Mouse (Mus musculus): Measurements from ENCODE around the gene Pgls.

Gene Pgls

DNA sequence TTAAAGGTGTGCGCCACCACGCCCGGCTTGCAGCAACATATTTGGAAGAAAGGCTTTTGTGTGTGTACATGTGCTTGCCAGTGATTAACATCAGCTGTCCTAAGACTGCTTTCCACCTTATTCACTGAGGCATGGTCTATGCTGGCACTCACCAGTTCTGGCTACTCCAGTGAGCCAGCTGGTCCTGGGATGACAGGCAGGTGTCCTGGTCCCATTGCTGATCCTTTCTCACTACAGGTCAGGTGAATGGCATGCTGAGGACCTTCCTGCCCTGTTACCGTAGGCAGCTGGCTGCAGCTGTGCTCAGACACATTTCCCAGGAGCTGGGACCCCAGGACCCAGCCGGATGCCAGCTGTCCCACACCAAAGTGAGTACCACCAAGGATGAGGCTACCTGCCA, 6.9 kb downstream of the Pgls start:
- DNase-seq (ENCODE audit: low read depth, low spot score), result no peak

DNA sequence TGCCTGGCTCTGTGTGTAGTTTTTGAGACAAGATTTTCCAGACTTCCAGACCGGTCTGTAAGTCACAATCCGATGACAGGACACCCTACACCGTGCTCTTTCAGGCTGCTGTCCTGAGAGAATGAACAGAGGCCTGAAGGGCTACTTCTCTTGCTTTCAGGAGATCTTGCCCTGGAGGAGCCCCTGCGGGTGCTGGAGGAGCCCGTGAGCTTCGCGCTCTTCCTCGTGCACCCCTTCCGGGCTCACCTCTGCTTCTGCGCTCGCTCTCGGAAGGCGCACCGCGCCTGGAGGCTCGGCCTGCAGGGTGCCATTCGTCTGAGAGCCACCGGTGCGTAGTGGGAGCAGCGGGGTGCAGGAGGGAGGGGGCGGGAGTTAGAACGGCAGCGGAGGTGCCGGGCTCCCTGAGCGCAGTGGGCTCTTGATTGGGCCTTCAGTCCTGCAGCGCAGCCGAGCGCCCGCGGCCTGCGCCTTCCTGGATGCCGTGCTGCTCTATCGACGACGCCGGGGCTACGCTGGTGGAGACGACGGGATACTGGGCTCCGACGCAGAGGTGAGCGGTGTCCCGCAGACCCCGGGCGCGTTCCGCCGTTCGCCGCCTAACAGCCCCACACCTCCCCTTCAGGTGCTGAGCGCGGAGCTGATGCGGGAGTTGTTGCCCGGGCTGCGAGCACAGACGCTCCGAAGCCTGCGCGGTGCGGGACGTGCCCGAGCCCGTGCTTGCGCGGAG, 10.1 kb downstream of the Pgls start:
- DNase-seq (ENCODE audit: low read depth, low spot score), result peak; percentile 60

DNA sequence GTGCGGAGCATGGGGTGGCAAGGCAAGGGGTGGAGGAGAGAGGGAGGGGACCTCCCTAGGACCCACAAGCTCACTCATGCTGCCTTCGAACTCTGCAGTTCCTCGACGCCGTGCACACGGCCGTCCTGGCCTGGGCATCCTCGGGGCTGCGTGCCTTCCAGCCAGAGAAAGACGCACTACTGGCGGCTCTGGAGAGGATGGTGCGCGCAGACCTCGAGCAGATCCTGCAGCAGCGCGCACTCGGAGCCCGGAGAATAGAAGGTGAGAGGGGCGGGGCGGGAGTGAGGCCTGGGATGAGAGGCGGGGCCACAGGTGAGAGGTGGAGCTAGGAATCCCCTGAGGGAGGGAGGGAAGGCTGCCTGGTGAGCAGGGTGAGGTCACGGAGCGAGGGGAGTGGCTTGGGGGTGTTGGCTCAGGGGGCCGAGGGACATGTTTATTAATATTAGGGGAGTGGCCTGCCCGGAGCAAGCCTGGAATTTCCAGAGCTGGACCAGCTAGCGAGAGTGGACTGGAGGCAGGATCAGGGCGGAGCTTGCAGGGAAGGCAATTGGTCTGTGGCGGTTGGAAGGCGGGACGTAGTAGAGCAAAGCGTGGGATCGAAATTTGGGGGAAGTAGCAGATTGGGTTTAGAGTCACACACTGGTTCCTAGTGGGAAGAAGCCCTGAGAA, 10.8 kb downstream of the Pgls start:
- DNase-seq (ENCODE audit: low read depth, low spot score), result peak; percentile 93

DNA sequence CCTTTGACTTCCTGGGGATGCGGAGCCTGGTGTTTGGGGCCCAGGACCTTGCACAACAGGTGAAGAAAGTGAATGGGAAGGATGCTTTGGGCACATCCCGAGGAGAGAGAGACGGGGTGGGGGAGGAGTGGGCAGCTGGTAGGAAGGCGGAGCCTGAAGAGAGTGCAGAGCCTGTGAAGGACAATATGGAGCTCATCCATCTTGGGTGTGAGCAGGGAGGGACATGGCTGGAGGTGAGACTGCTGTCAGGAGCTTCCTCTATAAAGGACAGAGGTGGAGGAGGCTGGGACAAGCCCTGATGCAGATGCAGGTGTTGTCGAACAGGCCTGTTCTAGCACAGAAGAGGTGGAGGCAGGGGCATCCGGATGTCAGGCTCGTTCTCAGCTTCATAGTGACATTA, 12.0 kb downstream of the Pgls start:
- DNase-seq (ENCODE audit: low read depth, low spot score), result no peak

DNA sequence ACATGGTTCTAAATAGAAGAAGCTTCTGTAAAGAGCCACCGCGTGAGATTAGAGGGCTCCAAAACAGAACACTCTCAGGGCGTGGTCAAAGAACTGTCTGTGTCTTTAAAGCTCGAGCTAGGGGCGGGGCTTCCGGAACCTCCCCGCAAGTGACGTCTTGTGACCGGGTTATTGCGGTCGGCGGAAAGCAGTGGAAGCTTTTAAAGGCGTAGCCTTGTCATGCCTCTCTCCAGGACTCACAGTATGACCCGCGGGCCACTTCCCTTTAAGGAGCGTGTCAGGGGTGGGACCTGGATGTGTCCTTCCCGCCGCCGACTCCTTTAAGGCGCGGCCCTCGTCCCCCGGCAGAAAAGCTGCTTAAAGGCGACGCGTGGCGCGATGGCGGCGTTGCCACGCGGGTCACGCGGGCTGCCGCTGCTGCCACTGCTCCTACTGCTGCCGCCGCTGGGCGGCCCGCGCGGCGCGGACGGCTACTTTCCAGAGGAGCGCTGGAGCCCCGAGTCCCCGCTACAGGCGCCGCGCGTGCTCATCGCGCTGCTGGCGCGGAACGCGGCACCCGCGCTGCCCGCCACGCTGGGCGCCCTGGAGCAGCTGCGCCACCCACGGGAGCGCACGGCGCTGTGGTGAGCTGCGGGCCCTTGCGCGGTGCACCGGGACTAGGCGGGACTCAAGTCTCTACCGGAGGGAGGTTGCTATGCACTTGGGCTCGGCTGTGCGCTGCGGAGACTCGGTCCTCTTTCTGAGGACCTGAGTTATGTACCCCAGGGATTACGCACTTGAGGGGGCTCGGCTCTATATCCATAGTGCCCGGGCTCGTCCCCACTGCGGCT, 19.1 kb downstream of the Pgls start, which contains the start of gene Colgalt1:
Colgalt1 (plus strand) TSS at position 177 of the 830 bp plus-strand sequence.
- peak; percentile 100 for DNase-seq (ENCODE audit: low read depth, low spot score)

DNA sequence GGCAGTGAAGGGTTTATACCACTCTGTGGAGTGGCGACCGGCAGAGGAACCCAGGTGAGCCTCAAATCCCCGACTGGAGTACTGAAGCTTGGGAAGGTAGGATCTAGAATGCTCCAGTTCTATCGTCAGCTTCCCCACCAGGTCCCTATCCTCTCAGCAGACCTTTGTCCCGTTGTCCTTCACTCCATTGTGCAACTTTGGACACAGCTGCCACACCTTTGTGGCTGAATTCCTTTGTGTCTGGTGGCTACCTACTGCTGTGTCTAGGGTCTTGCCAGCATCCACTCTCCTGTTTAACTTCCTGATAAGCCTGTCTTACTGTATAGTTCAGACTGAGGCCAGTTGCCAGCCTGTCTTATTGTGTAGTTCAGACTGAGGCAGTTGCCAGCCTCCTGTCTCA, 20.2 kb downstream of the Pgls start:
- peak; percentile 84 for DNase-seq (ENCODE audit: low read depth, low spot score)

DNA sequence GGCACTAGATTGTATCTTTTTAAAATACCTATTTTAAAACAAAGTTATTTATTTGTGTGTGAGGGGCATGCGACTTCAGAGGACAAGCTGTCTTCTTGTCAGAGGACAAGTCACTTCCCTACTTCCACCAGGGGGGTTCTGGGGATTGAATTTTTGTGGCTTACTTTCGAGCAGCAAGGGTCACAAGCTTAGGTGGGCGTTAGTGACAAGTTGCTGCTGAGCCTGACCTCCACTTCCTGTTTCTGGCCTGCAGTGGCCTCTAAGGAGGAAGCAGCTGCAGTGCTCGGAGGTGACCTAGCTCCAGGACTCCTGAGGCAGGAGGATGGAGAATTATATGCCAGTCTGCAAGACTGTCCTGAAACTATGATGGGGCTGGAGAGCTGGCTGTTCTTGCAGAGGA, 21.4 kb downstream of the Pgls start:
- DNase-seq (ENCODE audit: low read depth, low spot score), result no peak

DNA sequence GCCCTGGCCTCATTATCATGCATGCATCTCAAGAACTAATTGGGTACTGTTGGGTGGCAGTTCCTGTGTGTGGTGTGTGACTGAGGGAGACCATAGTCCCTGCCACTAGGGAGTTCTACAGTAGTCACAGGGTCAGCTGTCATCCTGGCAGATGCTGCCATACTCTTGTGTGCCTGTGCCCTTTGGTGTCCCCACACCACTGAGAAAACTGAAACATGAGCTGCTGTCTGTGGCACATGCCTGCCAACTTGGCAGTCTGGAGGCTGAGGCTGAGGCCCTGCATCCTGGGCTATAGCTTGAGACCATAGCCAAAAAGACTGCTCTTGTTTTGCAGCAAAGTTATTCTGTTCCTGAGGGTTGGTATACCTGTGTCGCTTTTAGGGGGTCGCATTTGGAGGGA, 27.8 kb downstream of the Pgls start:
- no peak for DNase-seq (ENCODE audit: low read depth, low spot score)

DNA sequence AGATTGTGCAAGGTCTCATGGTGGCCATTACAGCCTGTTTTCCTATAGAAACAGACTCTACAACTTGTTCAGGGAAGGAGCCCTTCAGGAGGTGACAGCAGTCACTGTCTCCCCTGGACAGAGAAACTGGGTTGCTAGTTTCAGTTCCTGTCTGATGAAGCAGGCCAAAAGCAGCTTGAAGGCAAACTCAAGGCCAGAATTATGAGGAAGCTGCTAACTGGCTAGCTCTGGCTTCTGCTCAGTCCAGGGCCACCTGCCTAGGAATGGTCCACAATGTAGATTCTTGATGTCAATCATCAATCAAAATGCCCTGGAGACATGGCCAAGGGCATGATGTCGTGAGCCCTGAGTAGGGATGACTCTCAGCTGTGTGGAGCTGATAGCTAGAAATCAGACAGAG, 33.1 kb downstream of the Pgls start:
- no peak for DNase-seq (ENCODE audit: low read depth, low spot score)

DNA sequence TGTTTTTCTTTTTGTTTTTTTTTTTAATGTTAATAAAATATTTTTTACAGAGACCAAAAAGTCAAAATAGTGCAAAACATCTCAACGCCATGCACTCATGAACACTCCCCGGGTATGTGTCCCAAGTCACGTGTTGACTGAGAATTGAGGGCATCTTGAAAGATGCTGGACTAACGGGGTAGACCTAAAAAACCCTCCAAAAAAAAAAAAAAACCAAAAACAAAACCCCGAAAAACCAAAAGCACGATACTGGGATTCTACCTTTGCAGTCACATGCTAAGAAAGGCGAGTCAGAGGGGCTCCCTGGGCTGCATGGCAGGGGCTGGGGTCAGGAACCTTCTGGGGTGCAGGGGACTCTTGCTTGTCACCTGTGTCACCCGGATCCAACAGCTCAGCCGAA, 34.8 kb downstream of the Pgls start:
- no peak for DNase-seq (ENCODE audit: low read depth, low spot score)

DNA sequence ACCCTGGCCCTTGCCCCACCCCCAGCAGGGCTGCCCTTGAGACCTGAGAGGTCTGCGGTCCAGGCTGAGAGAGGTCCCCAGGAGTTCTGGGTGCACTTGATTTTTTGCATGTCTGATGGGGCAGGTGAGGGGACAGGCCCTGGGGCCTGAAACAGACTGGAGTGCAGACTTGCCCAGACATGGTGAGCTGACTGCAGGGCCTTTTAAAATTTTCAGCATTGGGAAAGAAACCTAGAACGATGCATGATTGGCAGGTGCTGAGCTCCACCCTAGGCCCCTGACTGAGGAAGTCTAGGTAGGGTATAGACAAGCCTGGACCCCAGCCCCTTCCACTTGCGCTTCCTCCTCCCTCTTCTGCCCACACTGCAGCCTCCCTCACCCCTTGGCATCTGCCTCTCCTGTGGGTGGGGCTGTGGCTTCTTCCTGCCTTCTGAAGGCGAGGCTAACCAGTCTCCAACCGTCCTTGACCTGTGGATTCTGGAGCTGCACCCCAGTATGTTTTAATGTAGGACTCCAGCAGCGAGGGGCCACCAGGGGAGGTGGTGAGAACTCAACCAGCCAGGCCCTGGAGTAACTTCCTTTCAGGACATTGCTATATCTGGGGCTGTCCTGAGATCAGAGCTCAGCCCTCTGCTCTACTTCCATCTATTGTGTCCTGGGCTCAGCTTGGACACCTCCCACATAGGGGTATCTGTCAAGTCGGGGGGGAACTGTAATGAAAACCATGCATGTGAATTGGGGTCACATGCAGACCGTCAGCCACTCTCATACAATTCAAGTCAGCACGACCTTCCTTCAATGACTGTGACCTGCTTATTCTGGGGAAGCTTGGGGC, 35.5 kb downstream of the Pgls start:
- no peak for DNase-seq (ENCODE audit: low read depth, low spot score)

DNA sequence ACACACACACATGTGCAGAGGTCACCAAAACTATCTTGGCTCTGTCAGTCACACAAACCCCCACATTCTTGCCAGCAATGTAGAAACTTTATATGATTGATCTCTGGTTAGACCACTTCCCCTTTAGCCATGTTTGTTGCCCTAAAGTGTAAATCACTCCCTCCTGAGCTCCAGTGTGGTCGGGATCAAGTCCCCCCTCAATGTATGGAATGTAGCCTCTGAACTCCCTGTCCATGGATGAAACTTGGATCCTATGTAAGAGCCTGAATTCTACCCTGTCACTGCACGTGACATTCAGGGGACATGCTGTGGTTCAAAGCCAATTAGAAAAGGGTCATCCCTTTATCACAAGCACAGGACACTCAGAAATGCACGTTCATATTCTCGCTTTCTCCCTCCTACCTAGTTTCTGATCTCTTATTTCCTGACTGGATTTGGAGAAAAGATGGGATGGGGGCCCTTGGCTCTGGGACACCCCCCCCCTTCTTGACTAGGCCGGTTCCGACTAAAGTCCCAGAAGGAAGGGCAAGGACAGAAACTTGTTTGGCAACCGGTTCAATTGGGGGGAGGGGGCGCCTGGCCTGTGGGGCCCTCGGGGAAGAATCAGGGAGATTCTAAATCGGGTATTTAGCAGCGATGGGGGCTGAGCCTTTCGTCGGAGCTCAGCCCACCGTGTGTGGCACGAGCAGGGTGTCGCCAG, 36.6 kb downstream of the Pgls start:
- no peak for DNase-seq (ENCODE audit: low read depth, low spot score)

DNA sequence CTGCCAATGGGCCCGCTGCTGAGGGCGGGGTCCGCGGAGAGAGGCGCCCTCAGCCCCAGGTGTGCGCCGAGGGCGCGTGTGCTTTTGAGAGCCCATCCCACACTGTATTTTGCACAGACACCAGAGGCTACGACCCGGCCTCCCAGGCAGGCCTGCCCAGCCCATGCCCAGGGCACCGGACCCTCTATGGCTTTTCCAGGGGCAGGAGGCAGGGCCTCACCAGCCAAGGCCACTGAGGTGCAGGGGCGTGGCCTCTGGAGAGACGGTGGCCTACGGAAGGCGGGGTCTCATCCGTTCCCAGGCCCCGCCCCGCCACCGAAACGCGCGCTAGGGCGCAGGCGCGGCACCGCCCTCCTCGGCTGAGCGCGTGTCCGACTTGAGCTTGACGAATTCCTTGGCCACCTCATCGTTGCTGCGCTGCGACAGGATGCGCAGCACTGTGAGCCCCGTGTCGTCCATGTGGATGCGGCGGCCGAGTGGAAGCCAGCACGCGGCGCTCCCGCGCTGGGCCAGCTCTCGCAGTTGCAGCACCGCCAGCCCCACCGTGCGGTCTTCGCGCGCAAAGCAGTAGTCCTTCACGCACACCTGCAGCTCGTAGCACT, 37.2 kb downstream of the Pgls start:
- peak; percentile 97 for DNase-seq (ENCODE audit: low read depth, low spot score)

DNA sequence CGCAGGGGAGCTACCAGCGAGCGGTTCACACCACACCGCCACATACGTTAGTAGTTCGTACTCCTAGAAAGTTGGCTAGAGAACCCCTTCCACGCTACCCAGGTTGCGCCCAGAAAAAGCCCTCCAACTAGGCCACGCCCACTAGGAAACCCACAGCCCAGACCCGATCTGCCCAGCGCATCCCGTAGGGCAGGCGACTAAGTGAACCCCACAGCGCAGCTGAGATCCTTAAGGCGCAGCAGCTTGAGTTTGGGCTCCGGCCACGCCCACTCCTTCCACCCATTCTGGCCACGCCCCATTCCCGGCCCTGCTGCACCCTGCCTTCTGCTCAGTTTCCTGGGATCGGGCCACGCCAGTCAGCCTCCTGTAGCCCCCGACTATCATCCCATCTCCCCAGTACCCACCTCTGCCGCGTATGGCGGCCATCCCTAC, 37.8 kb downstream of the Pgls start:
- peak; percentile 89 for DNase-seq (ENCODE audit: low read depth, low spot score)

DNA sequence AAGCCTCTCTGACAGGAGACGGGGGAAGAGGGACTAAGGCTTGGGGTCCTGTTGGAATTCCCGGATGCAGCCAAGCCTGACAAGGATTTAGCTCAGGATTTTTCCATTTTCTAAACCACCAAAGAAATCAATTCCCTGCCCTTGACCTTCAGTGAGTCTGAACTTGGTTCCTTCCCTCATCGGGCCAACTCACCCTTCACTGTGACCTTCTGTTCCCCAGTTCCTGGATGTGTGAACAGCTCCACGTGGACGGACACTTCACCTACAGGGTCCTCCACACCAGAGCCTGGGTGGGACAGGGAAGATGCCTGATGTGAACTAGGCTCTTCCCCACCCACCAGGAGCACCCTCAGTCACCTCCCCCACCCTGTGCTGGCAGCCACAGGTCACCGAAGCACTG, 38.8 kb downstream of the Pgls start:
- DNase-seq (ENCODE audit: low read depth, low spot score), result peak; percentile 24

DNA sequence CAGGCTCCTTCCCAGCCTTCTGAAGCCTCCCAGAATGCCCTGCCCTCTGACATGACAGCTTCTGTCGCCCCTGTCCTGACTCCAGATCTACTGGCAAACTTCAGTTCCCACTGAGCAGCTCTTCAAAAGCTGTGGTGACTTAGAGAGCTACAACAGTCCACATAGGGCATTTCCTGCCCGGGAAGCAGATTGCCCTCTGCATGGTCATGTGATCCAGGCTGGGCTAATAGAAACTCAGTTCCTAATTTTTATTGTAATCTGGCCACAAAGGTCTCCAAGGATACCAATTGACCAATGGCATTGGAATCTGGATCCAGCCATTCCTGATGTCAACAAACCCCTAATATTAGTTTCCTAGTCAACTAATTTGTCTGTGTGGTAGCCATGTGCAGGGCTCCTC, 39.9 kb downstream of the Pgls start:
- DNase-seq (ENCODE audit: low read depth, low spot score), result no peak

DNA sequence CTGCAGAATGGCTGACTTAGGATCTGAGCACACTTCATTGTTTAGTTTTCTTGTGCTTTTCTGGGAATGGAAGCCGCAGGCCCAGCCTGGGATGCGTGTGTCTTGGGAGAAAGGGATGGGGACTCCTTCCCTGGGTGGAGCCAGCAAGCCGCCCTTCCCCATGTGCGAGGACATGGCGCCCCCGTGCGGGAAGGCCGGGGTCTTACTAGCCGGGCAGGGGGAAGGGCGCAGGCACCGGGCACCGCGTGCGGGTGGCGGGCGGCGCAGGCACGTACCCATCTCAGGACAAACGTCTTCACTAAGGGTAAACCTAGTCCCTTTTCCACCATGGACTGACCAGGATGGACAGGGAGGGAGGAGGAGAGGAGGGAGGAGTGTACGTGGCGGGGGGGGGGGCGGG, 41.2 kb downstream of the Pgls start:
- peak; percentile 85 for DNase-seq (ENCODE audit: low read depth, low spot score)

DNA sequence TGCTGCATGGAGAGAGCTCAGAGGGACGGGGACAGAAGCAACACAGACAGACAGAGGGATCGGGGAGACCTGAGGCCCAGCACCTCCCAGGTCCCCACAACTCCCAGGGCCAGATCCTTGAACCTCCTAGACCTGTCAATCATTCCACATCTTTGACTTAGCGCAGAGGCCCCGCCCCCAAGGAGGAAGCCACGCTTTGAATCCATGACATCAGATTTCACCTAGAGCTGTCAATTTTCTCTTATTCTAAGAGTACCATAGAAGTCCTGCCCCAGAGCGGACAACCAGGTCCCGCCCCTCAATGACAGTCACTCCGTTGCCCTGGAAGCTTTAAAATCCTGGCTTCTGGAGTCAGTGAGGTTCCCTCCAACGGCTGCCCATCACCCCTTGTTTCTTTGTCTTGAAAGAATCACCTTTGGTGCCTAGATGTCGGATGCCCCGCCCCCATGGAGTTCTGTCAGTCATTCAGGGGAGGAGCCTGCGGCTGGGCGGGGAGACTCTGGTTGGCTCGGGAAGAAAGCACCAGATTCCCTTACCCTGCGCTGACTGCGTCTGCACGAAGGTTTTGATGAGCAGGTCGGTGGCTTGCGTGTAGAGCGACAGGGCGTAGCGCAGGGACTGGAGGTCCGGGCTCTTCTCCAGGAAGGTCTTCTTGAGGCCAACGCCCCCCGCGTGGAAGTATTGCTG, 42.1 kb downstream of the Pgls start:
- peak; percentile 84 for DNase-seq (ENCODE audit: low read depth, low spot score)

DNA sequence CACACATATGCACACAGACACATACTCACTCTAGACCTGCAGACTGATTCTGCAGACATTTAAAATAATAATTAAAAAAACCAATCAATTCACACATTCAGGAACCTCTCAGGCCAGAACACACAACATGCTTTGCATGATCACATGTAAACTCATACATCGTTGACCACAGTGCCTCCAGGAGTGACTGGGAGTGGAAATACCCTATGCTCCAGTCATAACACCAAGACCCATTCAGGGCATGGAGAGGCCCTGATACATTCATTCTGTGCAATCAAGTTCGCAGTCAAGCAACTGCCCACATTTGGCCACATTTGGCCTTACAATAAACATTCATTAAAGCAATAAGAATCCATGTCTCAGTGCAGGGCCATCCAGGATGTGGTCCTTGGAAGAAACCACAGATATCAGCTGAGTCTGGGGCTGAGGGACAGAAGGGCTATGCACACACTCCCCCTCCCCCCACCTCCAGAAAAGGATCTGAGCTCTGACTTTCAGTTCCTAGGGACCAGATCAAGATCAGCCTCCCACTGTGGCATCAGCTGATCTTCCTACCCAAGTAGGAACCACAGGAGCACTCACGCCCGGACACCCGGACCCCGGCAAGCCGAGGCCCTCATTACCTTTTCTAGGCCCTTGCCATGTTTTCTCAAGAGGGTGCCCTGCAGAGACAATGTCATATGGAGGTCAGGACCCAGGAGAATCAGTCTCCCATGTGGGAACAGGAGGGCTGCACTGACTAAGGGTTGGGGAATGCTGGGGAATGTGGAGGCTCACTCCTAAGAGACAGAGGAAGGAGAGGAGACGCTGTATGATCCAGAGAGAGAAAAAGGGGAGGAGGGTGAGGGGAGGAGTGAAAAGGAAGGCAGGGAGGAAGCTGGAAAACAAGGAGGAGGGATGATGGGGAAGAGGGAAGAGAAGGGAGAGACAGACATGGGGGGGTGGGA, 45.4 kb downstream of the Pgls start:
- DNase-seq (ENCODE audit: low read depth, low spot score), result no peak
